Mouse (Mus musculus) hindbrain, embryonic 11.5 days (tissue): ENCODE data around the gene Rcsd1. TPM values are rescaled to one million over a fixed set of nuclear protein-coding genes. Genes with fewer than 3 reads are reported as not detected.

Experiments used
- ATAC-seq: fragments of 200-750 bp; cut with Nextera tagmentation; 2 replicates; pipeline ENCODE4 v1.8.0; 2017; ENCODE audit warnings: mild to moderate bottlenecking, moderate TSS enrichment, moderate library complexity; ENCODE audit not compliant: low FRiP score
- DNase-seq: peaks from one replicate; pipeline ENCODE4 v3.0.0-alpha.2; 2015; ENCODE audit warnings: low spot score
- H3K27ac ChIP-seq: fragments of 300-500 bp; sonication (generic); 2 replicates; pipeline ENCODE4 v1.5.1; 2014; ENCODE audit warnings: mild to moderate bottlenecking, low read depth, low read length
- H3K27me3 ChIP-seq: fragments of 300-500 bp; sonication (generic); 2 replicates; pipeline ENCODE4 v1.6.1; 2014; ENCODE audit warnings: mild to moderate bottlenecking, low read length, moderate library complexity, mixed read lengths; ENCODE audit not compliant: control insufficient read depth, insufficient read depth
- H3K36me3 ChIP-seq: fragments of 300-500 bp; sonication (generic); 2 replicates; pipeline ENCODE4 v1.6.1; 2014; ENCODE audit warnings: mild to moderate bottlenecking, low read length, moderate library complexity, mixed read lengths; ENCODE audit not compliant: control insufficient read depth, insufficient read depth
- H3K4me1 ChIP-seq: fragments of 300-500 bp; sonication (generic); replicated peaks from 2 replicates; pipeline ENCODE4 v1.6.1; 2014; ENCODE audit warnings: low read length, mixed read lengths; ENCODE audit not compliant: control insufficient read depth, insufficient read depth
- H3K4me2 ChIP-seq: fragments of 300-500 bp; sonication (generic); replicated peaks from 2 replicates; pipeline ENCODE4 v1.6.1; 2014; ENCODE audit warnings: mild to moderate bottlenecking, low read depth, low read length
- H3K4me3 ChIP-seq: fragments of 300-500 bp; sonication (generic); 2 replicates; pipeline ENCODE4 v1.5.1; 2014; ENCODE audit warnings: low read depth, low read length
- H3K9ac ChIP-seq: fragments of 300-500 bp; sonication (generic); 2 replicates; pipeline ENCODE4 v1.6.1; 2014; ENCODE audit warnings: low read depth, low read length
- H3K9me3 ChIP-seq: fragments of 300-500 bp; sonication (generic); 2 replicates; pipeline ENCODE4 v1.6.1; 2016; ENCODE audit warnings: low read length; ENCODE audit not compliant: control insufficient read depth
- WGBS: fragments of 180-500 bp; shearing (Covaris S2); extraction: QIAGEN DNeasy Blood & Tissue Kit; methylation state at CpG from one replicate; pipeline ENCODE4 v1.1.7; 2014; 5-methylcytosine and 5-hydroxymethylcytosine counted together
- polyA plus RNA-seq: library from polyadenylated mRNA; unstranded; fragments of >200 nt; fragmentation: Nextera tagmentation; extraction: Ambion mirVana; gene quantifications from 2 replicates; pipeline ENCODE4 v1.2.1, GENCODE M21; 2014

Rcsd1 gene
- polyA plus RNA-seq, 1 experiment from 2014 or later: 8.5 TPM

DNA sequence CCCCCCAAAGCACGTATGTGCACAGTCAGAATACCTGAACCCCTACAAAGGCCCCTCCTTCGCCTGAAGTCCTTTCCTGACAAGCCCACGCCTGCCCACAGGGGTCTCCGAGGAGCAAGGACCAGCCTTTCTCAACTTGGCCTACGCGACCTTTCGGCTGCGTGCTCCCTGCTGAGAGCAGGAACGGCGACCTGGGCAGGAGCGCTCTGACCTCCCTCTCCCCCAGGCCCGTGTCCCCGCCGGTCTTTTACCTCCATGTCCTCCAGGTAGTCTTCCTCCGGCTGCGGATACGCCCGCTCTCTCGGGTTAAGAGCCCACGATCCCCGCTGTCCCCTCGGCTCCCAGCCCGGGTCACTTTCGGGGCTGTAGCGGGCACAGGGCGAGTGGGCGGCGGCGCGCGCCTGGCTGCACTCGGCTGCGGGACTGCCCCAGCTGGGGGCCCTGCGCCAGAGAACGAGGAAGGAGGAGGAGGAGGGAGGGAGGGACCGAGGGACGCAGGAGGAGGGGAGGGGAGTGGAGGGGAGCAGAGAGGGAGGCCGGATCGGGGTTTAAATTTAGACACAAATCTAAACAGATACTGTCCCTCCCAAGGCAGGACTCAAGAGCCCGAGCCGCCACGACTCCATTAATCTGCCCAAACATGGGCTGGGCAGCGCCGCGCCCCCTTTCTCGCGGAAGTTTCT lies 1.8 kb downstream of the Rcsd1 start:
- H3K4me3 ChIP-seq: peak overlapping the region; percentile 67
- peak overlapping the region; percentile 64 for H3K9ac ChIP-seq
- peaks cover 9% of the 10 kb centered on the region for H3K27me3 ChIP-seq
- no peaks in the 10 kb centered on the region for H3K36me3 ChIP-seq
- peak overlapping the region; percentile 98 for H3K4me2 ChIP-seq
- peak; percentile 74; the same call in 1 of the 2 replicates for ATAC-seq
- no peaks in the 10 kb centered on the region for H3K9me3 ChIP-seq
- under 1% methylated on average over 37 of the region's 47 CpGs for WGBS
- H3K4me1 ChIP-seq: no peaks in the 10 kb centered on the region
- no peak overlapping the region for H3K27ac ChIP-seq
- peak; percentile 64 for DNase-seq

DNA sequence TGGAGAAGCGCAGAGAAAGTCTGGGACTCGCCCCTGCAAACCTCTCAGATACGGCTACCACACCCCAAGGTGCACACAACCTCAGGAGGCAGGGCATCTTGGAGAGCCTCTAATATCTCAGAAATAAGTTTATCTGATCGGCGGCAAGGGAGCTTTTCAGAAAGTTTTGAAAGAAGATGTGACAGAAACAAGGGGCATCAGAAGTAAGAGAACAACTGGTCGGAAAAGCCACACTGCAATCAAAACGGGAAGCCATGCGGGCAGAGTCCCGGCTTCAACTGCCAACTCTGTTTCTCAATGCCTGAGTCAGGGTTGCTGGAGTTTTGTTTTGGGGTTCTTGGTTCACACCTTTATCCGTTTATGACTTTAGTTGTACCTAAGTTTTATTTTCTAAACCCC lies 2.3 kb downstream of the Rcsd1 start:
- whole genome bisulfite sequencing: 21% methylated on average over 10 of the region's 10 CpGs
- H3K9me3 ChIP-seq: no peaks in the 10 kb centered on the region
- ATAC-seq (no peak), DNase-seq (no peak)
- H3K27me3 ChIP-seq: peaks cover 10% of the 10 kb centered on the region
- H3K4me3 ChIP-seq: peak overlapping the region; percentile 67
- peak overlapping the region; percentile 98 for H3K4me2 ChIP-seq
- no peak overlapping the region for H3K27ac ChIP-seq
- no peaks in the 10 kb centered on the region for H3K4me1 ChIP-seq
- H3K36me3 ChIP-seq: no peaks in the 10 kb centered on the region
- no peak overlapping the region for H3K9ac ChIP-seq

DNA sequence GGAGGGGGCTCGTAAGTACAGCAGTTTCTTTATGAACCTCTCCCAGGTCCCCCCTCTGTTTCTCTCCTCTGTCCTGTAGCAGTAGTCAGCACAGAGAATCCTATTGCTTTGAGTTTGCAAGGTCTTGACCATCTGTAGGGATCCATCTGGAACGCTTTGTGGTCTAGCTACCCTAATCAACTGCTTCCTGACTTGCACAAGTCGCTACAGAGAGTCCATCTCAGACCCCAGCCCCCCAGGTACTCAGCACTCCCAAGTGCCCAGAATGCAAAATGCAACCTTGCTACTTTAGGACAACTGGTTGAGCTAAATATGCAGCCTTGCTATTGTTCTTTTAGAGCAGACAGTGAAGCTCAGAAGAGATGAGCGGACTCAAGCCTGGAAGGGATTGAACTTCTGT lies 3.1 kb downstream of the Rcsd1 start:
- no peaks in the 10 kb centered on the region for H3K9me3 ChIP-seq
- no peak overlapping the region for H3K4me3 ChIP-seq
- ATAC-seq (no peak), DNase-seq (no peak)
- H3K36me3 ChIP-seq: no peaks in the 10 kb centered on the region
- 70% methylated on average over 4 of the region's 4 CpGs for WGBS
- no peak overlapping the region for H3K9ac ChIP-seq
- no peaks in the 10 kb centered on the region for H3K4me1 ChIP-seq
- no peak overlapping the region for H3K27ac ChIP-seq
- H3K4me2 ChIP-seq: no peak overlapping the region
- peaks cover 10% of the 10 kb centered on the region for H3K27me3 ChIP-seq

DNA sequence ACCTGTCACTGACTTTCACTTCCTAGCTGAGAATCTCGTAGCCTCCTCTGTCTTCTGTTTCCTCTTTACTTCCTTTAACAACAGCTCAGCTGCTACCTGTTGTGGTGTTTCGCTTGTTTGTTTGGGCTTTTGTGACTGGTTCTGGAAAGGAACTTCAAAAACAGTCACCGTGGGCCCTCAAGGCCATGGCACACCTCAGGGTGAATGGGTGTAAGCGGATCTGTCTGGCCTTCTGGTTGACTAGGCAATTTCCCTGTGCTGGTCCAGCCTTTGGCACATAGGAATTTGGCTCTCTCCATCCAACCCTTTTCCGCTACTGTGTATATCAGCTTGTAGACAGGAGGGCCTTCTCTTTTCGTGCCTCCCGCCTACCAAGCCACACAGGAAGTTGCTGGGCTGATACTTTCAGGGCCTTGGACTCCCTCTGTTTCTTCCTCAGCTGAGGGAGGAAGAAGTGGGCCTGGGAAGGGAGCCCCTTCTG lies 3.6 kb downstream of the Rcsd1 start:
- no peak overlapping the region for H3K4me2 ChIP-seq
- ATAC-seq (no peak), DNase-seq (no peak)
- no peaks in the 10 kb centered on the region for H3K9me3 ChIP-seq
- H3K27ac ChIP-seq: no peak overlapping the region
- H3K27me3 ChIP-seq: peaks cover 10% of the 10 kb centered on the region
- WGBS: 87% methylated on average over 7 of the region's 7 CpGs
- H3K4me3 ChIP-seq: no peak overlapping the region
- H3K9ac ChIP-seq: no peak overlapping the region
- no peaks in the 10 kb centered on the region for H3K4me1 ChIP-seq
- H3K36me3 ChIP-seq: no peaks in the 10 kb centered on the region

DNA sequence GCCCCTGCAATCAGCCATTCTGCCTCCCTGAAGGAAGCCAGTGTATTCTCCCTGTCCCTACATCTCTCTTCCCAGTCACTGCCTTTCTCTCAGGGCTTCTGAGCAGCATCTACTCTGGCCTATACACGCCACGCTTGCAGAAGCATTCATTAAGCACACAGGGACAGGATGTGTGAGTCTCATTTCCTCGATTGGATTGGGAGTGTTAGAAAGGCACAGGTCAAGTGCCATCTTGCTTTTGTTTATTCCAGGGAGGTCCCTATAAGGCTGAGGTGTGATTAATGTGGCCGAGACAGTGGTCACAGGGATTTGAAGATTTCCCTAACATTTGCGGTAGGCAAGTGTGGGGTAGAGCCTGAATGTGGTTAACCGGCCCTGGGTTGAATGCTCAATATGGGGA lies 4.2 kb downstream of the Rcsd1 start:
- Histone ChIP-seq H3K9ac (no peak overlapping the region), H3K4me3 (no peak overlapping the region), H3K27ac (no peak overlapping the region), H3K36me3 (no peaks in the 10 kb centered on the region), H3K9me3 (no peaks in the 10 kb centered on the region), H3K4me1 (no peaks in the 10 kb centered on the region), H3K27me3 (peaks cover 10% of the 10 kb centered on the region), H3K4me2 (no peak overlapping the region)
- WGBS: 76% methylated on average over 6 of the region's 6 CpGs
- DNase-seq: no peak
- ATAC-seq: no peak

DNA sequence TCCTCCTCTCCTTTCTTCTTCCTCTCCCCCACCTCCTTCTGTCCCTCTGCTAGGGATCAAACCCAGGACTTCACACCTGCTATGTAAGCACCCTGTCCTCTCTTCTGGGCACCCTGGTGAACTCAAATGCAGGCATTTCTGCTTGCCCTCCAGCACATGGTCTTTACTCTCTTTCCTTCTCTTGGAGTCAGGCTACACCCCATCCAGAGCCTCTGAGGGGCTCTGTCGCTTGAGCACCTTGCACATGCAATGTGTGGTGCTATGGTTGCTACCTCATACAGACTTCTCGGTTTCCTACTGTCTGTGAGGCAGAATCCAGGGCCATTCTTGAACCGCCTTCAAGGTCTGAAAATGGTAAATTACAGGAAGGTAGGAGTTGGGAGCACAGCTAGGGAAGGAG lies 4.7 kb downstream of the Rcsd1 start:
- Histone ChIP-seq H3K4me3 (no peak overlapping the region), H3K36me3 (no peaks in the 10 kb centered on the region), H3K27ac (no peak overlapping the region), H3K9me3 (no peaks in the 10 kb centered on the region), H3K4me1 (no peaks in the 10 kb centered on the region), H3K27me3 (peaks cover 10% of the 10 kb centered on the region), H3K4me2 (no peak overlapping the region), H3K9ac (no peak overlapping the region)
- 80% methylated on average over 3 of the region's 3 CpGs for WGBS
- DNase-seq: no peak
- ATAC-seq: no peak

DNA sequence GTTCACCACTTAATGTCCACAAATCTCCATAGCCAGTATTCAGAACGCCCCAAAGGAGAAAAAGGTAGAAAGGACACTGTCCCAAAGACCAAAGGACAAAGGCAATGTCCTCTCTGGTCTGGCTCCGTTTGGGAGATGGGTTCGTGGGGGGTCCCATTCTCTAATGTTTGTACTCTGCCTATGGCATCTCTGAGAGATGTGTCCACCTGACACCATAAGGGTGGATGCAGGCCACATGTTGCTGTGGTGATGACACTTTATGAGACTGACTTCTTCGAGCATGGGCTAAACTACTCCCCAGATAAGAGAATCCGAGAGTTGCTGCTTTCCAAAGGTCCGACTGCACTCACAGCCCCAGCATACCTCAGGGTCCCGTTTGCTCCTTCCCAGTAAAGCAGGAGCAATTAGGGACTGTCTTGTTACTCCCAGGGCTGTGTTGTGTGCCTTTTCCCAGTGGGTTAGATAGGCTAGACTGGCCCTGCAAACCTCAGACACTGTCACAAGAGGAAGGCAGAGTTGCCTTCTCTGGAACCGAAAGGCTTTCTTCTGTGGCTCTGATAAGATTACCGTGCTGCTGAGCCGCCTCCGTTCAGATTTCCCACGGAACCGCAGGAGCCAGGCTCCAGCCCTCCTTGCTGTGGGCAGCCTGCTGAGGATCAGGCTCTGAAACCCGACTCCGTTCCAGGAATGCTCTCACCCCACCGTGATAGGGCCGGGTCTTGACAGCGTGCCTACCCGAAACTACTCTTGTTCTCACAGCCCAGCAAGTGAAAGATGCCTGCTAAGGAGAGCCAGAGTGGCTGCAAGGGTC lies 7.1 kb downstream of the Rcsd1 start:
- Histone ChIP-seq H3K4me3 (no peak overlapping the region), H3K9ac (no peak overlapping the region), H3K27ac (no peak overlapping the region), H3K9me3 (no peaks in the 10 kb centered on the region), H3K4me2 (peak overlapping the region; percentile 20), H3K27me3 (peaks cover 6% of the 10 kb centered on the region), H3K36me3 (no peaks in the 10 kb centered on the region), H3K4me1 (no peaks in the 10 kb centered on the region)
- ATAC-seq (no peak), DNase-seq (peak; percentile 36)
- 14% methylated on average over 19 of the region's 19 CpGs for WGBS

DNA sequence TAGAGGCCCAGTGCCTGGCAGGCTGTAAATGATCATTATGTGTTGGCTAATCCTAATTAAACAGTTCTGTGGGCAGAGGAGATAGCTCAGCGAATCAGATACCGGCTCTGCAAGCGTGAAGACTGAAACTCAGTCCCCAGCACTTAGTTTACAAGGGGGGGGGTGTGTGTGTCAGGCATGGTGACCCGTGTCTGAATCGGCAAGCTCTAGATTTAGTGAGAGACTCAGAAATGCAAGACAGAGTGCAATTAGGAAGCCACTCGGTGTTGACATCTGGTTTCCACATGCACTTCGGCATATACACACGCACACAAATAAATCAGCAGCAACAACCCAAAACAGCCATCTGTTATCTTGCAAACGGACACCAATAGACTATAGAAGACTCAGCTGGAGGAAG lies 8.0 kb downstream of the Rcsd1 start:
- no peak for ATAC-seq
- no peak overlapping the region for H3K9ac ChIP-seq
- H3K4me3 ChIP-seq: no peak overlapping the region
- 58% methylated on average over 9 of the region's 9 CpGs for WGBS
- H3K4me2 ChIP-seq: no peak overlapping the region
- no peaks in the 10 kb centered on the region for H3K36me3 ChIP-seq
- no peaks in the 10 kb centered on the region for H3K4me1 ChIP-seq
- no peak overlapping the region for H3K27ac ChIP-seq
- H3K27me3 ChIP-seq: peaks cover 2% of the 10 kb centered on the region
- DNase-seq: no peak
- no peaks in the 10 kb centered on the region for H3K9me3 ChIP-seq
